Mouse (Mus musculus) ES-Bruce4 (cell line): ENCODE data around the gene Six2.

Experiments
- CTCF ChIP-seq: IDR thresholded peaks from one replicate; pipeline ENCODE4 v1.8.1; 2011; ENCODE audit warnings: low read depth, low read length
- POLR2A ChIP-seq: IDR thresholded peaks from one replicate; pipeline ENCODE4 v1.8.1; 2011; ENCODE audit warnings: low read length; ENCODE audit not compliant: insufficient read depth

GRCm38 (mm10) chr17:85715784-85716183 lies 27.7 kb upstream of the Six2 start:
- TF ChIP-seq CTCF (no peak), POLR2A (no peak)
